Mouse (Mus musculus): Measurements from ENCODE around the gene Zfp827.

DNA sequence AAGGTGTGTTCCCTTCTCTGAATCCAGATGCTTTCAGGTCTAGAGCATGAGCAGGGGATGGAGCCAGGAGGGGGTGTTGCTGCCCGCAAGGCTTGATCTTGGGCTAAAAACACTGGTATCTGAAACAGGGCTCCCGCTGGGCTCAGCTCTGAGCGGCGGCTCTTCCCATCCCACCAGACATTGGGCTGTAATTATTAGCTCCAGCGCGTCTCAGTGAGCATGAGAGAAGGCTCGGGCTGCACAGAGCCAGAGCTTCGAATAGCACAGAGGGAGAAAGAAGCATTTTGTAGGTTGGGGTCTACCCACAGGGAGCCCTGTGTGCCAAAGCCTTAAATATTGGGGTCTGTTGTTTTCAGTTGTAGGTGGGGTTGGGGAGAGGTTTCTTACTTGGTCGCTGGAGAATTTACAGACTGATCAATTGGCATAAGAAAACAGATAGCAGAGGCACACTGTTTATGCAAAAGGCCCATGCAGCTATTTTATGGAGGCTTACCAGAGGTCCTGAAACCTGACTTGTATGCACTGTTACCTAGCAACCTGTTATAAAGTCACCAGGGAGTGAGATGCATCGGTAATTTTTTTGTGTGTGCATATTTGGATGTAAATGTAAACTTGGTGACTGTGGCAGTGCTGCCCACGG is 50.4 kb downstream of the Zfp827 start:
- TF ChIP-seq CTCF (IDR thresholded peaks at IDR 0.05; ENCODE audit: extremely low read depth, insufficient read depth, insufficient read length, insufficient replicate concordance) (no peak), POLR2A (IDR thresholded peaks at IDR 0.05; ENCODE audit: low read depth, low read length) (no peak)
